Mouse (Mus musculus): ENCODE results near the gene Trmt112.
"Not testable (repeated sequence)": the region's sequence is repeated elsewhere in the genome, so short reads cannot be mapped to it uniquely, and the experiment has no call there.

DNA sequence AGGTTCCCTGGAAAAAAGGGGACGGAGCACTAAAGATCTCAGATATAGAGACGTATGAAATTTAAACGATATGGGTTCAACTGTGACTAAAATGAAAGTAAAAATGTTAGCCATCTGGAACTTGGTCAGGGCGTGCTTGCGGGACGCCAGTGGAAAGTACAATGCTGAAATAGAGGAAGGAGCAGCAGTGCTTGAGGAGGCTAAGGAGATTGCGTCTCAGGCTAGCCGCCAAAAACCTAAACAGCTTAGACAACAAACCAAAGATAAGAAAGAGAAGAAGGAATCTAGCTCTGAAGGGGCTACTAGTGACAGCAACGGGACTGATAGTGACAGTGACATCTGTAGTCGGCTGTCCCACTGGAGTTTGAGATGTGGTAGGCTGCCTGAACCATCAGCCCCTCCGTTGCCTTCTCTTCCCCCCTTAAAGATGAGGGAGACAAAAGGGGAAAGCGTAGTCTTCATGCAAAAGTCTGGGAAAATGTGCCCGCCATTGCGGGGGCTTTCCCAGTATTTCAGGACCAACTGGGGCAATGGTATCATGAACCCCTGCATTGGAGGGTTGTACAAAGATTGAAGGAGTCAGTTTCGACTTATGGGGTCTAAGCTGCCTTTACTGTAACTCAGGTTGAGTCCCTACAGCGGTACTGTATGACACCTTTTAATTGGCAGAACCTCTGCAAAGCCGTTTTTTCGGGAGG is 13.7 kb upstream of the Trmt112 start:
- TF ChIP-seq CTCF (conservative IDR thresholded peaks at IDR 0.05; ENCODE audit: insufficient read depth, insufficient read length, low read depth, low read length); POLR2A (IDR thresholded peaks at IDR 0.05; ENCODE audit: low read depth, low read length): not testable (repeated sequence)

All from kidney, adult 2 months (tissue).